Mouse (Mus musculus): ENCODE results near the gene Cenpa. TPM values are rescaled to one million over a fixed set of nuclear protein-coding genes. Genes with fewer than 3 reads are reported as not detected.

The Cenpa gene
- total RNA-seq, 2 experiments from 2014 or later, result 74.4 to 117 TPM

DNA sequence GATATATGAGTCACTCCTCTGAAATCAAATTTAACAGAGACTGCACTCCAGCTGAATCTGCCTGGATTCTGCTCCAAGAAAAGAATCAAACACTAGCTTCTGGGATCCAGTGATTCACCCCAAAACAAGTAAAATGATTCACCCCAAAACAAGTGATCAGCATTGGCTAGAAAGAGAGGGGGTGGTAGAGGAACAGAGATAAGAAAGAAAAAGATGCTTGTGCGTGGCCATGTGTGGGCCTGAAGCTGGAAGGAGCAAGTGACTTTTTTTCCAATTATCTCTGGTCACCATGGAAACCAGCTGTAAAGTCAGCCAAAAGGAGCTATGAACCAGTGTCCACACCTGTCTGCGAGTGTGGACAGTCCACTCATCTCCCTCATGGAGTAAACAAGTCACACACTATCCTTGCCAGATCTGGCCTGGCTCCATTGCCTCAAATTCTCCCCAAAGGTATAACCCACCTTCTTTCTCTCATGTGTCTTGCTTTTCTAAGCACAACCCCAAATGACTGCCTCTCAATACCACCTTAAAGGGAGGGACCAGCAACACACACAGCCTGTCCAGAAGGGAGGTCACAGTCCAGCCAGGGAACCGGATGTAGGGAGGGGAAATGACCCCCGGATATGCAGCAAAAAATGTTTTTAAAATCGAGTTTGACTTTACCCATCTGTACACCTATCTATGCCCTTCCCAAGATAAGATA, 22.9 kb upstream of the Cenpa start:
- no peak for ATAC-seq (replicated peaks; ENCODE audit: low FRiP score, poor library complexity, severe bottlenecking)

DNA sequence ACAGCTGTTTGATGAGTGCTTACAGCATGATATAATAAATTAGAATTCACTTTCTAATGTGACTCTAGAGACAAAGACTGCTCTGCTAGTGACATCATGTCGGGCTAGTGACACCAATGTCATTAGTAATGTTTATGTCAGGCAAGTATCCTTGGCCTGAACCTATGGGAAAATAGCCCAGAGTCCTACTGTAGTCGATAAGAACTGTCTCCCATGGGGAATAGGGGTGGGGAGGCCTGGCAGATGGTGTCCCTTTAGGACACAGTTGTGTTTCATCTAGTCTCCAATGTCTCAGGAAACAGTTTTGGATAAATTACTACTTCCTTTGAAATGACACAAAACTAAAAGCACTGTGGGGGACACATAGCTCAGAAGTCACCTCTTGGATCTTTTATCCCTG, 20.5 kb upstream of the Cenpa start:
- no peak for ATAC-seq (replicated peaks; ENCODE audit: low FRiP score, poor library complexity, severe bottlenecking)

DNA sequence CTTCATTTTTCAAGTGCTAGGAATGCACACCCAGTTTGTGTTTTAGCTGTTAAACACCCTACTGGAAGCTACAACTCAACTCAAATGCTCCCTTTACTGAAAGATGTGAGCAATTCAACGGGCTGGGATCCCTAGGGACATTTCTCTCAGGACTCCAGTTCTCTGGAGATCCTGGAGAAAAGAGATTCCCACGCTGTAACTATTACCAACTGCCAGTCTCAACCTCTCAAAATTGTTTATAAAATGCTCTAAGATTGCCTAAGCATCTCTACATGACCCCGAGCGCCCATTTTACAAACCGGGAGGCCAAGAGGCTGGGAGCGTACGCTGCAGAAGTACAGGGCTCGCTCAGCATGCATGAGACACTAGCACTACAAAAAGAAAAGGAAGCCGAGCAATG, 19.2 kb upstream of the Cenpa start:
- no peak for ATAC-seq (replicated peaks; ENCODE audit: low FRiP score, poor library complexity, severe bottlenecking)

DNA sequence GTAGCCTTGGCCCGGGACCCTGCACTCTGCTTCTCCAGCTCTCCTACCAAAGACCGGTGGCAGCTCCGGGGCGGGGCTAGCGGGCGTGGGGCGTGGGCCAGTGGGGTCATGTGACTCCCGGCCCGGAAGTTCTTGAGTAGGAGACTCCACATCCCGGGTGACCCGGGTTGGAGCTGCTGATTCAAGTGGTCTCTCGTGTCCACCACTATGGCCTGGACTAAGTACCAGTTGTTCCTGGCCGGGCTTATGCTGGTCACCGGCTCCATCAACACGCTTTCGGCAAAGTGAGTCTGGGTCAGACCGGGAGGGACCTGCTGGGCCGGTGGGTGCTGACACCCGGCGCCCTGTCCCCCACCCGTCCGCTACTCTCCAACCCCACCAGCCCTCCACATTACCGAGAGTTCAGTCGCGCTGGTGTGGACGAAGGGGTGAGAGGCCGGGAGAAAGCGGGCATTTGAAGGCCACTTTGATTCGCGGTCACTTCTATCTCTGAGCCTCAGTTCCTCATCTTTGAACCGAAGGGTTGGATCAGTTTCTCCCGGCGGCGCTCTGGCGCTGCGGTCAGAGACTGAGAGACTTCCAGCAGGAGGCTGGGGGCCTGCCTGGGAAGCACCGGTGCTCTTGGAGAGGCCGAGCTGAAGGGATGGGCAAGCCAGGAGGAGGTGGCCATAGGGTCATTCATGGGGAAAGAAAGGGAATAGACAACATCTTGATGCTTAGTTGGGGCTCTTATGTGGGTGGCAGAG, 18.6 kb upstream of the Cenpa start, which contains the start of gene Slc35f6:
TSS of gene Slc35f6 (plus strand) at position 119 of the 746 bp plus-strand sequence.
- ATAC-seq (replicated peaks; ENCODE audit: low FRiP score, poor library complexity, severe bottlenecking), result peak; percentile 97

DNA sequence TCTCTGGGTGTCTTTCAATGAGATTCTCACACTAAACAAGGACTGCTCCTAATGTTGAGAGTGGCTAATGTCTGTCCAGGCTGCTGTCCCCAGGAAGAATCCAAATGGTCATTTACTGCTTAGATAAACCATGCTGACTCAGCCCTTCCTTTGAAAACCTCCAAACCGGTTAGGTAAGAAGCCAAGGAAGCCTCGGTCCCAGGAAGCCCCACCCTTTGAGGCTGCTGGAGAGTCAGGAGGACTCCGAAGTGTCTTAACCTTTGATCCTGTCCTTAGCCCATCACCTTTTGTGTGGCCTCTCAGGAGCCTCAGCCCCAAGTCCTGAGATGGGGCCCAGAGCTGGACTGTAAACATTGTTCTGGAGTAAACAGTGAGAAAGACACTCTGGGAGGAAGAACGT, 17.0 kb upstream of the Cenpa start:
- no peak for ATAC-seq (replicated peaks; ENCODE audit: low FRiP score, poor library complexity, severe bottlenecking)

DNA sequence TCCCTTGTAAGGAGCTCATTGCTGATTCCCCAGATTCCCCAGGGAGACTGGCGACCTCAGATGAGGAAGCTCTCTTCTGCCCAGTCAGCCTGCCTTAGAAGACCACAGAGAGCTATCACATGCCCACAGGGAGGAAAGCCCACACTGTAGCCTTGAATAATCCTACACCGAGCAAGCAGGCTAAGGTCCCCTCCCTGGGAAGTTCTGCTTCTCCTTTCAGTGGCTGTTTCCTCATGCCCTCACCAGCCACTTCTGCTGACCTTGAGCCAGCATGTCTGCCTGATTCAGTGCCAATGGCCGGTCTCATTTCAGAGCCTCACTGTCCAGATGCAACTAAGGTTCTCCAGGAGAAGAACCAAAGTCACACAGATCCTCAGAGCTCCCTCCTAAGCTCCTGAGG, 15.8 kb upstream of the Cenpa start:
- no peak for ATAC-seq (replicated peaks; ENCODE audit: low FRiP score, poor library complexity, severe bottlenecking)

DNA sequence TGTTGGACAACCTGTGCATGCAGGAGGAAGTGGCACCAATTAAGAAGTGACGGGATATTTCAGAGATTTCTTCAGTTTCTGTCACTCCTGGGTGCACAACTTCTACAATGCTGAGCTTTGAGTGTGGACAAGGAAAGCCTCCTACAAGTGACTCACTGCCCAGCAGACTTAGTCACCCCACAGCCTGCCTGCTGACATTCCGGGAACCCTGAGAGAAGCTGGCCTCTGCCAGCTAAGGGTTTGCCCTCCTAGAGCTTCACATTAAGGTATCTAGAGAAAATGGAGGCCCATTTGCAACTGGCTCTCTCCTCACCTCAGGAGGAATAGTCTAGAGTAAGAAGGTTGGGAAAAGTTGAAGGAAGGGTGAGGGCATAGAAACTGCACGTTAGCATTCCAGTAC, 15.0 kb upstream of the Cenpa start:
- ATAC-seq (replicated peaks; ENCODE audit: low FRiP score, poor library complexity, severe bottlenecking), result no peak

DNA sequence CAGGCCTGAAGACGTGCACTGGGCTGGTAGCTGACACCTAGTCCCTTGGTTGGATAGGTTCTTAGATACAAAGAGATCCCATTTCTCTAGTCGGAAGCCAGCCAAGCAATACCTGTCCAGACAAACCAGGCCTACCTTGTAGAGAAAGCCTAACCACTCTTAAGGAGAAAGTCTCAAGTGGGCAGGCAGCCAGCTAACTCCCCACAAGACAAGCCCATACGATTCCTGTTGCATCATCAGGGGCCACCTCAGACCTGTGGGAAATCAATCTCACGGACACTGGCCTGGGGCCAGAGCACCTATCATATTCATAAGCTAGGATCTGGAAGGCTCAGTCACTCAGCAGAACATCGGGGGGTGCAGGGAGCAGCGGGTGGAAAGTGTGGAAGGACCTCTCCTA, 13.3 kb upstream of the Cenpa start:
- ATAC-seq (replicated peaks; ENCODE audit: low FRiP score, poor library complexity, severe bottlenecking), result no peak

DNA sequence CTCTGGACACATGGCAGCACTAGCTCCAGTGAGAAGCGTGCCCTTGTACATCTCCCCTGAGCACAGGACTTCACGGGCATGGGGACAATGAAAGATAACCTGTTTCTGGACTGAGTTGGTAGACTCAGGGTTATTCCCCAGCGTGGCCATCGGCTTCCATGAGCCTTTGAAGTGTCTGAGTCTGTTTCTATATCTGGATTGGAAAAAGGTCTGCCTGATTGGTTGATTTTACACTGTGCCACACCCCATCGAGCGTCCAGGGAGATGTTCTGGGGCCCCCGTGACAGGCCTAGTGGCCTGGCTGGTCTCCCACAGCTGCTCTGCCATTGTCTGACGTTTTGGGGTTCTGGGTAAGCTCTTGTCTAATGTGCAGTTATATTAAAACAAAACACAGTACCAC, 11.5 kb upstream of the Cenpa start:
- ATAC-seq (replicated peaks; ENCODE audit: low FRiP score, poor library complexity, severe bottlenecking), result no peak

DNA sequence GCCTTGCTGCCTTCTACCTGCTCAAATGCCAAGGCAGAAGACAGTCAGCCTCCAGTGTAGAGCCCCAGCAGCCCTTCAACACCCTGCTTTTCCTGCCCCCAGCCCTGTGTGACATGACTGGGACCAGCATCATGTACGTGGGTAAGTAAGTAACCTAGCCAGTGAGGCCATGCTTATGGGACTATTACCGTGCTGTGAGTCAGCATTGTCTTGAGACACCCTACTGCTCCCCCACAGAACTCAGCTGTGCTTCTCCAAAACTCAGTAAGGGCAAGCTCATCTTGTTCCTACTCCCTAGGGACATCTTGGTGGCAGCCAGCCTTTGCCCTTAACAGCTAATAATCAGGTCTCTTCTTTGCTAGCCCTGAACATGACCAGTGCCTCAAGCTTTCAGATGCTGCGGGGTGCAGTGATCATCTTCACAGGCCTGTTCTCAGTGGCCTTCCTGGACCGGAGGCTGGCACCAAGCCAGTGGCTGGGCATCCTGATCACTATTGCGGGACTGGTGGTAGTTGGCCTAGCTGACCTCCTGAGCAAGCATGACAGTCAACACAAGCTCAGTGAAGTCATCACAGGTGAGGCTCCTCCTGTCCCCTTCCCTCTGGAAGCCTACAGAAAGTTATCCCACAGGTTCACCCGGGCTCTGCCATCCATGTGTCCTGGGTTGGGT, 10.9 kb upstream of the Cenpa start:
- no peak for ATAC-seq (replicated peaks; ENCODE audit: low FRiP score, poor library complexity, severe bottlenecking)

DNA sequence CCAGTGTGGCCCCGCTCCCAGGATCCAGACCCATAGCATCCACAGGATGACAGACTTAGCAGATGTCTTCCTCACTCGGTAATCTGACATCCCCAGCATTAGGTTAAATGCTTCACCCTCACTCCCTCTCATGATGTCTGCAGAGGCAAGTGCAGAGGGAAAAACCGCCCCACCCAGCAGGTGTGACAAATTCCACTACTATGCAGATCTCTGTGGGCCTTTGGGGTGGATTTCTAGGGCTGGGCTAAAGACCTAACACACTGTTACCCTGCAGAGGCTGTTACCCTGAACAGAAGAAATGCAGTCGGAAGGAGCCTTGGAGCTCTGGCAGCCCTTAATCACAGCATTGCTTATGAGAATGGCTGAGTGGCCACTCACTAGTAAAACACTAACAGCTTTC, 7.5 kb upstream of the Cenpa start:
- no peak for ATAC-seq (replicated peaks; ENCODE audit: low FRiP score, poor library complexity, severe bottlenecking)

DNA sequence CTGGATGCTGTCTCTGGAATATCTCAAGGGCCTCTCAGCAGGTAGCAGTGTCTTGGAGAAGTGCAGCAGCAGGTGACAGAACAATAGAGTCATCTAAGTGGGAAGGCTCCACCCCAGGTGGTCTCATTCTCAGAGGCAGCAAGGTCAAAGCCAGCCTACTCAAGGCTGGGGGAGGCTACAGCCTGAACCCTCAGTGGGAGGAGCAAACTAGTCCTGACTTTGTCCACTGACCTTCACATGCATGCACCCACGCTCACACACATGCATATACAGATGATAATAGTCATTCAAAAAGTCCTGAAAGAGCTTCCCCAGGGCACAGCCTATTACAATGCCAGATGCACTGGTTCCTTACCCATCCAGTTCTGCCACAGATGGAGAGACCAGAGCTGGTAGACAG, 6.3 kb upstream of the Cenpa start:
- no peak for ATAC-seq (replicated peaks; ENCODE audit: low FRiP score, poor library complexity, severe bottlenecking)

DNA sequence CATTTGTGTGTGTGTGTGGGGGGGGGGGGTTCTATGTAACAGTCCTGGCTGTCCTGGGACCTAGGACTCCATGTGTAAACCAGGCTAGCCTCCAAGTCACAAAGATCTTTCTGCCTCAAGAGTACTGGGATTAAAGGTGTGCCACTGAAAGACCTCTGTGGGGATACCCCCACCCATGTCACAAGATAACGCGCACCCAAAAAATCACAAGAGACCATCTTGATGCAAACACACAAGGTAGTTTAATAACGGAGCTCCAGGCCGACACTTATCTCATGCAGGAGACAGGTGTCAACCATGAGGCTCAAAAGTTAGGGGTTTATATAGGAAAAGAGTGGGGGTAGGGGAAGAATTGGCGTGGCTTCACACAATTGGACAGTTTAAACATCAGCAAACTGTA, 5.8 kb upstream of the Cenpa start:
- ATAC-seq (replicated peaks; ENCODE audit: low FRiP score, poor library complexity, severe bottlenecking), result no peak

DNA sequence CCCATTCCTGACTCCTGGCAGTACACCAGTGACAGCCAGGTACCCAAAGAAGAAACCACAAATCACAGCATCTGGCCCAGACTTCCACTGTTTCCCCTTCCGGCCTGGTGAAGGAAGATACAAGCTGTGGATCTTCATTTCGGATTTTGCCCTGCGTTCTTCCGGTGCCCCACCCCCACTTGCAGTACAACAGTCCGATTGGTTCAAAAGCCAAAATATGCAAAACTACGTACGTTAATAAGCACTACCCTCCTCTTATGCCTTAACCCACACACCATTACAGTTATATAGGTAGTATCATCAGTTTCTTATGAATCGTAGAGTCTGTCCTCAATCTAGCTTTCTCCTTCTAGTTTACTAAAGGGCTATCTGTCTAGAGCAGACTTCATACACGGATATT, 1.2 kb upstream of the Cenpa start:
- no peak for ATAC-seq (replicated peaks; ENCODE audit: low FRiP score, poor library complexity, severe bottlenecking)

DNA sequence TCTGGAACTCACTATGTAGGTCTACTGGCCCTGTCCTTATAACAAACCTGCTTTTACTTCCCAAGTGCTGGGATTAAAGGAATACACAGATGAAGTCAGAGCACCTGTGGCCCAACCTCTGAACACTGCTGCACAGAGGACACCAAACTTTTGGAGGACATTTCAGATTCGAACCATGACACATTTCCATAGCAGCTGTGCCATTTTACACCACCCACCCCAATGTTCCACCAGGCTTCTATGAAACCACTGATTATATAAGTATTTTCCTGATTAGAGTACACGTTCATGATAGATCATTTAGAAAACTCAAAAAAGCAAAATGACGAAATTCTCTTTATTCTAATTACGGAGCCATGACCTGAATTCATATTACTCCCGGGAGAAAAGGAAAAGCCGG, 609 bp upstream of the Cenpa start:
- ATAC-seq (replicated peaks; ENCODE audit: low FRiP score, poor library complexity, severe bottlenecking), result no peak

DNA sequence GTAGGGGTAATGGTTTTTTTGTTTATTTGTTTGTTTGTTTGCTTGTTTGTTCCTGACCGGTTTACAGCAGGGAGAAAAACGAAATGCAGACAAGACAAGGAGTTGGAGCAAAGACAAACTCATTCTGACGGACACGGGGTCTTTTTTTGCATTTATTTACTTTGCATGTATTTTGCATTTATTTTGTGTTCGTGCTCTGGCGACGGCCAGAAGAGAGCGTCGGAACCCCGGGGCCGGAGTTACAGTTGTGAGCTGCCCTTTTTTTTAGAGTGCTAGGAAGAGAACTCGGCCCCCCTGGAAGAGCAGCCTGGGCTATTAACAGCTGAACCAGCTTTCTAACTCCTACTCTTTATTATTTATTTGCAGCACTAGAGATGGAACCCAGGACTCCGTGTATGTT, 638 bp downstream of the Cenpa start:
- ATAC-seq (replicated peaks; ENCODE audit: low FRiP score, poor library complexity, severe bottlenecking), result no peak

DNA sequence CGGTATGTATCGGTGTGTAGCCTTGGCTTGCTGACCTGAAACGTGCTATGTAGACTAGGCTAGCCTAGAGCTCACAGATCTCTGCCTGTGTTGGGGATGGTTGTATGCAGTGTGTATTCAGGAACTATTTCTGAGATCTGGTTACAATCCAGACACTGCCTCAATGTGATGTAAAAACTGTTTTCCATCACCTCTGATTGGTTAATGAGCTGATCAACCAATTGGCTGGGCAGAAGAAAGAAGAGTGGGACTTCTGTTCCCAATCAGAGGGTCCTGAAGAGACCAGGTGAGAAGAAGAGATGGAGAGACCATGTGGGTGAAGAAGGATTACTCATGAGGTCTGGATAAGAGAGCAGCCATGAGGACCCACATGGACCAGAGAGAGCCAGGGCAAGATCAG, 1.1 kb downstream of the Cenpa start:
- no peak for ATAC-seq (replicated peaks; ENCODE audit: low FRiP score, poor library complexity, severe bottlenecking)

DNA sequence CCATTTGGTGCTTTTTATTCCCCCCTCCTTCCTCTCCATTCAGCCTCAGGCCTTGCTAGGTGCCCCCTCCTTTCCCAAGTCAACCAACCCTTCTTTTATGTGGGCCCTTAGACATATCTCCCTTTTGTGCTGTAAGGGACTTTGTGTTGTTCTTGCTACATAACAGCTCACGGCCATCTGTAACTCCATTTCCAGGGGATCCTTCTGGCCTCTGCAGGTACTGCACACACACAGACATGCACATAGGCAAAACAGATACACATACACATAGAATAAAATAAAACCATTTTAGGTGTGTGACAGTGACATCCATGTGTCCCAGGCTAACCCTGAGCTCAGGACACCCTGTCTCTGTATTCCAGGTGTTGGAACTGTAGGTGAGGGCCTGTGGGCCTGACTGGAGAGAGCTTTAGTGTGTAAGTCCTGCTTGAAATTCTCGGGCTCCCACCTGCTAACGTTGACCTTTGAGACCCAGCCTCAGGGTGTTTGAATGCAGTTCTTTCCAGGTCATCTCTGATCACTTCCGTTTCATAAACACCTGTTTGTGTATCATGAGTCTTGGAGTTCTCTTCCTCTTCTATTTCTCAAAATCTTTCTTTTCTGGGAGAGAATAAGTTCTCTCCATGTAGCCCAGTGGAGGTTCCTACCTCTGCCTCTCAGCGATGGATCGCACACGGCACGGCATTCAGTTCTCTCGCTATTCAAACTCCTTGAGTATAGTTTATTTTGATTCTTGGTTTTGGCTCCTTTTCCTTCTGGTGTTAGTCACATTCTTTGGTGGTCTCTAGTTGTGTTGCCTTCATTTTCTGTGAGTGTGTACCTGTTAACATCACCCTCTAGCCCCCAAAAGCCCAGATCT, 2.3 kb downstream of the Cenpa start:
- no peak for ATAC-seq (replicated peaks; ENCODE audit: low FRiP score, poor library complexity, severe bottlenecking)

DNA sequence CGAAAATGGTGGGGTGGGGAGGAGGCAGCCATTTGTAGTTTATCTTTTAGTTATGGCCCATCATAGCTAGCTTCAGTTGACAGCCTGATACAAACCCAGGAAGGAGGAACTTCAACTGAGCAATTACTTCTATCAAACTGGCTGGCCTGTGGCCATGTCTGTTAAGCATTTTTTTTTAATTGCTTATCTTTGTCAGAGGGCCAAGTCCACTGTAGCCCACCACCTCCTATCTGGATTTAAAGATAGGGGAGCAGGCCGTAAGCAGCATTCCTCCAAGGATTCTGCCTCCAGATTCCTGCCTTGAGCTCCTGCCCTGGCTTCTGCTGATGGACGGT, 2.9 kb downstream of the Cenpa start:
- no peak for ATAC-seq (replicated peaks; ENCODE audit: low FRiP score, poor library complexity, severe bottlenecking)

DNA sequence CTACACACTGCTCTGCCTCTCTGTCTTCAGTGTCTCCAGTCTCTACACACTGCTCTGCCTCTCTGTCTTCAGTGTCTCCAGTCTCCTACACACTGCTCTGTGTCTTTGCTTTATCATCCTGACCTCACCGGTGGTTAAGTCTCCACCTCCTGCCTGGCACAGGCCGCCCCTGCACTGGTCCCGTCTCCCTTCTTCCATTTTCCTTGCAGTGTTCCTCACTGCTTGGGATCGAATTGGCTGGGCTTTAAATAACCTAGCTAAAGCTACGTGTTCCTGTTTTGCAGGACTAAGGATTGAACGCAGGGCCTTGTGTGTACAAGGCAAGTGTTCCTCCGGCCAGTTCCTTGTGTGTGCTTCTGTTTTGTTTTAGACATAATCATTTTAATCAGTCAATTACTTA, 3.5 kb downstream of the Cenpa start:
- ATAC-seq (replicated peaks; ENCODE audit: low FRiP score, poor library complexity, severe bottlenecking), result no peak
